Mouse (Mus musculus) midbrain, embryonic 16.5 days (tissue): ENCODE data around the gene Tmem106a. TPM values are rescaled to one million over a fixed set of nuclear protein-coding genes. Genes with fewer than 3 reads are reported as not detected.
"Not testable (repeated sequence)": the region's sequence is repeated elsewhere in the genome, so short reads cannot be mapped to it uniquely, and the experiment has no call there.

Experiments
- ATAC-seq: fragments of 200-750 bp; cut with Nextera tagmentation; 2 replicates; pipeline ENCODE4 v1.8.0; 2017; ENCODE audit warnings: moderate TSS enrichment
- H3K27ac ChIP-seq: fragments of 300-500 bp; sonication (generic); 2 replicates; pipeline ENCODE4 v1.5.1; 2014; ENCODE audit warnings: mild to moderate bottlenecking, low read length, mixed read lengths
- H3K27me3 ChIP-seq: fragments of 300-500 bp; sonication (generic); 2 replicates; pipeline ENCODE4 v1.6.1; 2014; ENCODE audit warnings: low read depth, low read length, mixed read lengths; ENCODE audit not compliant: control insufficient read depth, insufficient read depth
- H3K36me3 ChIP-seq: fragments of 300-500 bp; sonication (generic); 2 replicates; pipeline ENCODE4 v1.6.1; 2014; ENCODE audit warnings: mild to moderate bottlenecking, low read length, moderate library complexity, mixed read lengths; ENCODE audit not compliant: control insufficient read depth, insufficient read depth
- H3K4me1 ChIP-seq: fragments of 300-500 bp; sonication (generic); 2 replicates; pipeline ENCODE4 v1.6.1; 2014; ENCODE audit warnings: mild to moderate bottlenecking, low read length, mixed read lengths; ENCODE audit not compliant: control insufficient read depth, insufficient read depth
- H3K4me2 ChIP-seq: fragments of 300-500 bp; sonication (generic); 2 replicates; pipeline ENCODE4 v1.6.1; 2014; ENCODE audit warnings: mild to moderate bottlenecking, low read length, mixed read lengths
- H3K4me3 ChIP-seq: fragments of 300-500 bp; sonication (generic); 2 replicates; pipeline ENCODE4 v1.5.1; 2014; ENCODE audit warnings: low read depth, mild to moderate bottlenecking, low read length, moderate library complexity, mixed read lengths
- H3K9ac ChIP-seq: fragments of 300-500 bp; sonication (generic); 2 replicates; pipeline ENCODE4 v1.6.1; 2014; ENCODE audit warnings: low read depth, low read length, mixed read lengths
- H3K9me3 ChIP-seq: fragments of 300-500 bp; sonication (generic); replicated peaks from 2 replicates; pipeline ENCODE4 v1.6.1; 2014; ENCODE audit warnings: mild to moderate bottlenecking, low read length, mixed read lengths; ENCODE audit not compliant: control insufficient read depth, poor library complexity, severe bottlenecking
- WGBS: fragments of 180-500 bp; shearing (Covaris S2); extraction: QIAGEN DNeasy Blood & Tissue Kit; methylation state at CpG from one replicate; pipeline ENCODE4 v1.1.7; 2014; 5-methylcytosine and 5-hydroxymethylcytosine counted together
- polyA plus RNA-seq: library from polyadenylated mRNA; unstranded; fragments of >200 nt; fragmentation: Nextera tagmentation; extraction: Ambion mirVana; gene quantifications from 2 replicates; pipeline ENCODE4 v1.2.1, GENCODE M21; 2015

Gene Tmem106a
- polyA plus RNA-seq, 1 experiment from 2014 or later = 2.2 TPM

DNA sequence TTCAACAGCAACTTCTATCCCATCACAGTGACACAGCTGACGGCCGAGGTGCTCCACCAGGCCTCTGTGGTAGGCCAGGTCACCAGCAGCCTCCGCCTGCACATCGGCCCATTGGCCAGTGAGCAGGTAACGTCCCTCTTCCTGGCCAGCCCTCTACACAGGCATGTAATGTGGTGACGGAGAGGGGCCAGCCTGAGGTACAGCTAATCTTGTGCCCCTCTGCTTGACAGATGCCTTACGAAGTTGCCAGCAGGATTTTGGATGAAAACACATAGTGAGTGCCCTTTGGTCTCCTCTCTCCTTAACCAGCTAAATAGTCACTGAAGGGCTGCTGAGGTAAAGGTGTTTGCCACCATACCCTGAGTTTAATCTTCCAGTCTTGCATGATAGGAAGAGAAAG lies 6.8 kb downstream of the Tmem106a start:
- WGBS = 96% methylated on average over 7 of the region's 7 CpGs
- Histone ChIP-seq H3K27ac (no peak overlapping the region), H3K4me2 (no peak overlapping the region), H3K27me3 (no peaks in the 10 kb centered on the region), H3K4me3 (no peak overlapping the region), H3K4me1 (no peaks in the 10 kb centered on the region), H3K9me3 (no peaks in the 10 kb centered on the region), H3K36me3 (0 out of 2 replicates have a peak, but pooled peaks cover 4% of the 10 kb centered on the region), H3K9ac (no peak overlapping the region)
- ATAC-seq = no peak

- Histone ChIP-seq H3K4me2 (no peak overlapping the region), H3K4me3 (no peak overlapping the region), H3K9me3 (no peaks in the 10 kb centered on the region), H3K27me3 (no peaks in the 10 kb centered on the region), H3K4me1 (no peaks in the 10 kb centered on the region), H3K36me3 (0 out of 2 replicates have a peak, but pooled peaks cover 4% of the 10 kb centered on the region), H3K27ac (no peak overlapping the region), H3K9ac (no peak overlapping the region)
- 28% methylated on average over 5 of the region's 5 CpGs for WGBS
- no peak for ATAC-seq
Observed at GRCm38 (mm10) chr11:101589444-101589843, 7.4 kb downstream of the Tmem106a start.

- 77% methylated on average over 12 of the region's 12 CpGs for WGBS
Observed at GRCm38 (mm10) chr11:101589989-101590624, 8.1 kb downstream of the Tmem106a start.

DNA sequence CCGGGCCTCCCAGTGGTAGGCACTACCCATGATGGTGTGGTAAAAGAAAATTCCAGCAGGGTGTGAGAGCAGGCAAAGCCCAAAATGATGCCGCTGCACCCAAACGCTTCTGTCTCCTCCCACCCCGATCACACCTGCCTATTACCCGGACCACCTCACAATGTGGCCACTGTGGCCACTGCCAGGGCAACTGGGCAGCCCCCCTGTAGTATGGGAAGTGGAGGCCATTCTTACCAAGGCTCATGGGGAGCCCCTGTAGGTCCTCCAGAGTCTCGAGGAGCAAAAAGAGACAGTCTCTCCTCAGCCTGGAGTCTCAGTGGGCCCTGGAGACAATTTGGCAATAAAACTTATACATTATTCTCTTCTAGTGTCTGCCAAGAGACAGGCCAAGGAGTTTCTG lies 17.1 kb downstream of the Tmem106a start, which contains the start of gene Gm11634:
Gene Gm11634, minus strand, starts transcription at position 101 of the 400 bp plus-strand sequence.
- Histone ChIP-seq H3K4me2 (no peak within 1 kb of the TSS), H3K27me3 (no peaks in the 10 kb centered on the region; the same call in 1 of the 2 replicates), H3K9ac (no peak within 1 kb of the TSS), H3K27ac (no peak within 1 kb of the TSS), H3K4me3 (no peak within 1 kb of the TSS), H3K4me1 (peaks cover under 1% of the 10 kb centered on the region; the same call in 1 of the 2 replicates), H3K9me3 (no peaks in the 10 kb centered on the region), H3K36me3 (no peaks in the 10 kb centered on the region)
- WGBS = 86% methylated on average over 6 of the region's 6 CpGs
- ATAC-seq = no peak

More at GRCm38 (mm10) chr11:101589989-101590624, 8.1 kb downstream of the Tmem106a start:
- Histone ChIP-seq H3K27ac (no peak overlapping the region), H3K27me3 (no peaks in the 10 kb centered on the region), H3K4me2 (no peak overlapping the region), H3K9me3 (no peaks in the 10 kb centered on the region), H3K36me3 (0 out of 2 replicates have a peak, but pooled peaks cover 4% of the 10 kb centered on the region), H3K9ac (no peak overlapping the region), H3K4me3 (no peak overlapping the region), H3K4me1 (no peaks in the 10 kb centered on the region)
- no peak for ATAC-seq

DNA sequence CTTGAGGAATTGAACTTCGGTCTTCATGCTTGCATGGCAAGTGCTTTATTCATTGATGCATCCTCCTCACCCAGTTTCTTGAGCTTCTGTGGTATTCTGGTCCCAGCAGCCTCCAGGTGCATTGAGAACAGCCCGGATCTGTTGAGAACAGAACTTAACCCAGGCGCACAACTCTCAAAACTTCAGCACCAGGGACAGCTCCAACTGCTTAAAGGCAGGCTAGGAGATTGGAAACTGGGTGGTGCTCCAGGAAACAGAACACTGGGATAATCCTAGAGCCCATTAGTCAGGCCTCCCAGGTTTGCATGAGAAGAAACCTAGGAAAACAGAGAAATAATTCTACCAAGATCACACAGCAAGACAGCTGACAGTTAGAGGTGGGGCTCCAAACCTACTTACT lies 20.4 kb downstream of the Tmem106a start:
- no peak overlapping the region for H3K4me2 ChIP-seq
- H3K4me3 ChIP-seq = no peak overlapping the region
- H3K4me1 ChIP-seq = peaks cover 5% of the 10 kb centered on the region; the same call in 1 of the 2 replicates
- H3K27me3 ChIP-seq = no peaks in the 10 kb centered on the region; the same call in 1 of the 2 replicates
- no peaks in the 10 kb centered on the region for H3K9me3 ChIP-seq
- H3K27ac ChIP-seq = no peak overlapping the region
- no peak overlapping the region for H3K9ac ChIP-seq
- no peak for ATAC-seq
- H3K36me3 ChIP-seq = no peaks in the 10 kb centered on the region
- 14% methylated on average over 3 of the region's 3 CpGs for WGBS

DNA sequence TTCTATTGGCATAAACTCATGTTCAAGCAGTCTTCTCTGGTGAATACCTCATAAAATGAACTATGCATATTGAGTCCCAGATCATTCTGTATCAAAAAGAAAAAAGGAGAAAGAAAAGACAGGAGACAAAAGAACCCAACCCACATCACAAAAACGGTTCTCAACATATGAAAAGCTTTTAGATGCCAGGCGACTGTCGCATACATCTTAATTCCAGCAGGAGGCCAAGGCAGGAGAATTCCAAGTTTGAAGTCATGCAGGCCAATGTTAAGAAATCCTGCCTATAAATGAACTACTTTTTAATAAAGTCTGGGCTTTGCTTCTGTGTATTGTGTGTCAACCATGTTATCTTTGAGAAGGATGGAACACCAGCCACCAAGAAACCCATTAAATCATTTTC lies 22.1 kb downstream of the Tmem106a start:
- Histone ChIP-seq H3K4me3 (peak overlapping the region; percentile 37), H3K9ac (peak overlapping the region; percentile 45), H3K4me2 (peak overlapping the region; percentile 58), H3K27ac (peak overlapping the region; percentile 60; the same call in 1 of the 2 replicates), H3K27me3 (no peaks in the 10 kb centered on the region; the same call in 1 of the 2 replicates), H3K9me3 (no peaks in the 10 kb centered on the region), H3K4me1 (peaks cover 5% of the 10 kb centered on the region; the same call in 1 of the 2 replicates), H3K36me3 (no peaks in the 10 kb centered on the region)
- ATAC-seq = no peak
- WGBS = 2% methylated on average over 3 of the region's 3 CpGs

DNA sequence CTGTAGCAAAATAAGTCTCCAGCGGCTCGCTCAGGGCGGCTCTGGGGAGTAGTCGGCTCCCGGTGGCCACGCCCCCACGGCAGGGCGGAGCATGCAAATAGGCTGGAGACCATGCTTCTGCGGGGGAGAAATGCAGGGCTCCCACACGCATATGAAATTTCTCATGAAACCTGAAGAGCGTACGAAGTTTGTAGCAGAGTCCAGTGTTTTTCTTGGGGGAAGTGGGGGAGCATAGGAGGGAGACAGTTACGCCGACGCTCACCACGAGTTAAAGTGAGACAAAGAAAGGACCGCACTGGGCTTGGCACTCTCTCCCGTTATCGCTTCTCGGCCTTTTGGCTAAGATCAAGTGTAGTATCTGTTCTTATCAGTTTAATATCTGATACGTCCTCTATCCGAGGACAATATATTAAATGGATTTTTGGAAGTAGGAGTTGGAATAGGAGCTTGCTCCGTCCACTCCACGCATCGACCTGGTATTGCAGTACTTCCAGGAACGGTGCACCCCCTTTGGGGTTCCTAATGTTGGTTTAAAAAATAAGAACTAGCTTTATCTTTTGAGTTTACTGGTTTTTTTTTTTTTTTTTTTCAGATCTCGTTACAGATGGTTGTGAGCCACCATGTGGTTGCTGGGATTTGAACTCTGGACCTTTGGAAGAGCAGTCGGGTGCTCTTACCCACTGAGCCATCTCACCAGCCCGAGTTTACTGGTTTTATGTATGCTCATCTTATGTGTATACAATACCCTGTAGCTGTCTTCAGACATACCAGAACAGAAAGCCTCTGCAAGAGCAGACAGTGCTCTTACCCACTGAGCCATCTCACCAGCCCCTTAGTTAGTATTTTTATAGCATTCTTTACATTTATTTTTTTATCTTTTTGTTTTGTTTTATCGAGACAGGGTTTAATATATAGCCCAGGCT lies 22.8 kb downstream of the Tmem106a start:
- H3K9ac ChIP-seq = peak overlapping the region; percentile 45
- H3K9me3 ChIP-seq, H3K36me3 ChIP-seq, H3K27me3 ChIP-seq, H3K4me1 ChIP-seq, ATAC-seq: not testable (repeated sequence)
- peak overlapping the region; percentile 58 for H3K4me2 ChIP-seq
- peak overlapping the region; percentile 37 for H3K4me3 ChIP-seq
- peak overlapping the region; percentile 60; the same call in 1 of the 2 replicates for H3K27ac ChIP-seq
- 3% methylated on average over 29 of the region's 30 CpGs for WGBS

GRCm38 (mm10) chr11:101607134-101607533 lies 25.1 kb downstream of the Tmem106a start:
- not testable (repeated sequence) for H3K27me3 ChIP-seq, H3K36me3 ChIP-seq, H3K27ac ChIP-seq, H3K4me1 ChIP-seq, H3K9ac ChIP-seq, H3K9me3 ChIP-seq, ATAC-seq, H3K4me3 ChIP-seq, H3K4me2 ChIP-seq
- 86% methylated on average over 4 of the region's 4 CpGs for WGBS
